Mouse (Mus musculus): ENCODE measurements around the gene Rnf220.

DNA sequence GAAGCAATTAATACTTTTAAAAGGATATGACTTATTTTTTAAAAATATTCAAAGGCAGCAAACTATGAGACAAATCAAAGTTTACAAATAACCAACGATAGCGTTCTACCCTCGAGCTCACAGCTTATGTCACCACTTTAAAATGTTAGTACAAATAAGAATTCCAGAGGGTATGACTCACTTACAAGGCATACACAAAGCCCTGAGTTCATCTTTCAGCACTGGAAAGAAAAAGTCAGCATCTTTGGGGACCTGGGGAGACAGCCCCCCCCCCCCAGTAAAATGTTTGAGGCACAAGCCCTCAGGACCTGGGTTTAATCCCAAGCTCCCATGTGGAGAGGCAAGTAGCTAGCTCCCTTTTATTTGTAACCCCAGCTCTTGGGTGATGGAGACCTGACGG lies 27.4 kb downstream of the Rnf220 start:
- no peak for TF ChIP-seq CTCF (IDR thresholded peaks at IDR 0.05; ENCODE audit: borderline replicate concordance, insufficient read depth, low read length)
- no peak for TF ChIP-seq POLR2A (IDR thresholded peaks at IDR 0.05; ENCODE audit: low read depth, low read length)

Data from embryonic fibroblast, embryonic 13.5 days (primary cell).